In genomic region chr17:74963861-74964260, GRCm38 (mm10) we compare ENCODE assay signal across 20 mouse cellular contexts.
"Had no signal": no experiment of that assay in that cellular context is flagged by ENCODE, and none has a peak within 500 bp of the region (broad histone marks: within the 10 kb centered on the region; RNA-seq: fewer than 3 reads in every experiment).

No protein-coding gene starts in this region.

- H3K4me2 ChIP-seq: lung, embryonic 15.5 days; midbrain, embryonic 11.5 days; neural tube, embryonic 13.5 days; neural tube, embryonic 15.5 days had no signal

- H3K27me3 ChIP-seq: lung, embryonic 15.5 days; neural tube, embryonic 13.5 days; neural tube, embryonic 15.5 days had no signal

- ATAC-seq: midbrain, embryonic 16.5 days had no signal

- DNase-seq: lung, postnatal 14 days; lung, postnatal 36 days; midbrain, embryonic 14.5 days; retina, postnatal 1 day; right cerebral cortex, adult 18-20 months; right cerebral cortex, postnatal 25 days; right cerebral cortex, postnatal 4 days; spleen, adult 18-20 months; thymus, adult 2 months; thymus, postnatal 25 days; thymus, postnatal 4 days had no signal

- H3K27ac ChIP-seq: liver, embryonic 14.5 days; lung, embryonic 15.5 days; macrophage; neural tube, embryonic 13.5 days; neural tube, embryonic 15.5 days had no signal

- H3K4me3 ChIP-seq: lung, embryonic 15.5 days; megakaryocyte, embryonic 14.5 days; myocyte; neural tube, embryonic 13.5 days; neural tube, embryonic 15.5 days had no signal

- H3K9me3 ChIP-seq: lung, embryonic 15.5 days; megakaryocyte, embryonic 14.5 days; neural tube, embryonic 13.5 days; neural tube, embryonic 15.5 days had no signal

- H3K9ac ChIP-seq: liver, embryonic 14.5 days; lung, embryonic 15.5 days; neural tube, embryonic 13.5 days; neural tube, embryonic 15.5 days had no signal

- H3K36me3 ChIP-seq: lung, embryonic 15.5 days; neural tube, embryonic 13.5 days; neural tube, embryonic 15.5 days had no signal
